Mouse (Mus musculus): ENCODE measurements around the gene Stard9.

Gene Stard9

DNA sequence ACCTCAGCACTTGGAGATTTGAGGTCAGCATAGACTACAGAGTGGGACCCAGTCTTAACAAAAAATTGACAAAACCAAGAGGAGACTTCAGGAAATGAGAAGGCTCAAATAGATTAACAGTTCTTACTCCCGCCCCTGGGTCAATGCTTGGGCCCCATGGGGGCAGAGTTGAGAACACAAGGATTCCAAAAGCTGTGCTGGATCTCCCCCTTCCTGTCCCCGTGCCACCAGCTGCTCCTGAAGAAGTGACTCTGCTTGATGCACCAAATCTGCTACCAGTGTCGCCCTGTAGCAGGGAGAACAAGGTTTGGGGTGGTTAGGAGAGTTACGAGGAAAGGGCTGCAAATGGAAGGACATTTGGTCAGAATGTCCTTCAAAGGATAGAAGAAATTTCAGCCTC, 94.7 kb downstream of the Stard9 start:
- DNase-seq (ENCODE audit: low read depth in 1 of 2, low spot score in 2 of 2), result no peak

GRCm38 (mm10) chr2:120724176-120724575, 95.3 kb downstream of the Stard9 start:
- DNase-seq (ENCODE audit: low read depth in 1 of 2, low spot score in 2 of 2), result no peak

- no peak for DNase-seq (ENCODE audit: low read depth in 1 of 2, low spot score in 2 of 2)
Measured at GRCm38 (mm10) chr2:120729775-120730585, 101.1 kb downstream of the Stard9 start.

- no peak for DNase-seq (ENCODE audit: low read depth in 1 of 2, low spot score in 2 of 2)
Measured at GRCm38 (mm10) chr2:120730639-120731166, 101.8 kb downstream of the Stard9 start.

DNA sequence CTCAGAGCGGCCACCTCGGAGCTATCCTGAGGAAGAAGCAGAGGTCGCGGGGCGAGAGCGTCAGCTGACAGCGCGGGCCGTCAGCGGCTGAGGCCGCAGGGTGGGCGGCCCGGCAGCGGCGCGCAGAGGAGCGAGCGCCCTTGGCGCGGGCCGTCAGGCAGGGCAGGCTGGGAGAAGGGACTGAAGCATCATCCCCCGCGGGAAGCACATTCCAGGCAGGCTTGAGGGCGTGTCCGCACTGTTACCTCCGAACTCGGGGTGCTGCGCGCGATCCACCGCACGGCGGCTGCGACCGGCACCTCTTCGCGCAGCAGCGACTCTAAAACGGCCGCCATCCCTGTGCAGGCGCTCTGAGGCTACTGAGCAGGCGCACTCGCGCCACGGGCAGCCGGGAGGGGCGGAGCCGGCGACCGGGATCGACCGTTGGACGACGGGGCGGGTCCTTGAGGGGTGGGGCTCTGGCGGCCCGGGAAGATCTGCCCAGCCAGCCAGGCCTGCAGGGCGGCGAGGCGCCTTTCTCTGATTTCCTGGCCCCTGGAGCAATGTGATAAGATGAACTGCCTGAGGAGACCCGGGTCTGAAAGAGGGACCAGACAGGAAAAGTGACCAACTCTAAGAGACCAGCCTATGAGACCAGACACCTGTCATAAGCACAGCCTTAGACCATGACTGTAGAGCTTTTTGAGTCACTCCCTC, 102.4 kb downstream of the Stard9 start:
- DNase-seq (ENCODE audit: low read depth in 1 of 2, low spot score in 2 of 2), result peak; percentile 63 to 82

DNA sequence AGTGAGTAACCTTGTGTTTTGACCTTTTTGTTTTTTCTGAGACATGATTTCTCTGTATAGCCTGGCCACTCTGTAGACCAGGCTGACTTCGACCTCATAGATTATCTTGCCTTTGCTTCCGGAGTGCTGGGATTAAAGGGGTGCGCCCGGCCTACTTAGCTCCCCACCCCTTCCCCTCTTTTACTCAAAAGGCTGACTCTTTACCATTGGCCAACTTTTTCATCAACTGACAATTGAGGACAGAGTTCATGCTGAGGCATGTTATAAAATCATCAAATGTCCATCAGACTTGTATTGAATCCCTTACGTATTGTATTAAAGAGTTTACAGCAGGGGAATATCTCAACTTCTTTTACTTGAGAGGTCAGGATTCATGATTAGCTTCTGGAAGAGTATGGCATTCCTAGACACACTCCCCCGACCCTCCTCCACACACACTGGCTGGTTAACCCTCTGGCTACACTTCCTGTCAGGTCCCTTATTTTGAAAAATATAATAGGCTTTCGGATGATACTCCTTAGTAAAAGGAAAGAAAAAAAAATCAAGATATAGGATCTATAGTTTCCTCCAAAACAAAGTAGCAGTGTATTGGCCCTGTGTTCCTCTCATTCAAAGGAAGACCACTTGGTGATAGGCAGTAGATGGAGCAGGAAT, 103.1 kb downstream of the Stard9 start:
- DNase-seq (ENCODE audit: low read depth in 1 of 2, low spot score in 2 of 2), result no peak

DNA sequence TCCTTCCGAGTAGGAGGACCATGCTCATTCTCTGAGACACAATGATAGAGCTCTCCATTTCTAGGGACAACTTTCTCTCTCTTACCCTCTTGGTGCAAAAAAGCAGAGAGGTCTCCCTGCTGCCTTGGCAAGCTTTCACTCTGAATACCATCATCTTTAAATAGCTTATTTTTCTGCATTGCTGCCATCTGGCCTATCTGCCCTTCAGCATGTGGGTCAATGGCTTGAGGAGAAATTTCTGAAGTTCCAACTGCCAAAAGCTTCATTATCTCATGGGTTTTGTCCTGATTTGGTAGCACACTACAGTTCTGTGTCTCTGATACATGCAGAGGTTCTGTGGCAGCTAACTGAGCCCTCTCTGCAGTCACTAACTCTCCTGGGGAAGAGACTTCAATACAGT, 116.6 kb downstream of the Stard9 start:
- no peak for DNase-seq (ENCODE audit: low read depth in 1 of 2, low spot score in 2 of 2)

- DNase-seq (ENCODE audit: low read depth in 1 of 2, low spot score in 2 of 2), result no peak
Measured at GRCm38 (mm10) chr2:120748041-120748440, 119.1 kb downstream of the Stard9 start.

- DNase-seq (ENCODE audit: low read depth in 1 of 2, low spot score in 2 of 2), result no peak
Measured at GRCm38 (mm10) chr2:120761922-120762321, 133.0 kb downstream of the Stard9 start.

DNA sequence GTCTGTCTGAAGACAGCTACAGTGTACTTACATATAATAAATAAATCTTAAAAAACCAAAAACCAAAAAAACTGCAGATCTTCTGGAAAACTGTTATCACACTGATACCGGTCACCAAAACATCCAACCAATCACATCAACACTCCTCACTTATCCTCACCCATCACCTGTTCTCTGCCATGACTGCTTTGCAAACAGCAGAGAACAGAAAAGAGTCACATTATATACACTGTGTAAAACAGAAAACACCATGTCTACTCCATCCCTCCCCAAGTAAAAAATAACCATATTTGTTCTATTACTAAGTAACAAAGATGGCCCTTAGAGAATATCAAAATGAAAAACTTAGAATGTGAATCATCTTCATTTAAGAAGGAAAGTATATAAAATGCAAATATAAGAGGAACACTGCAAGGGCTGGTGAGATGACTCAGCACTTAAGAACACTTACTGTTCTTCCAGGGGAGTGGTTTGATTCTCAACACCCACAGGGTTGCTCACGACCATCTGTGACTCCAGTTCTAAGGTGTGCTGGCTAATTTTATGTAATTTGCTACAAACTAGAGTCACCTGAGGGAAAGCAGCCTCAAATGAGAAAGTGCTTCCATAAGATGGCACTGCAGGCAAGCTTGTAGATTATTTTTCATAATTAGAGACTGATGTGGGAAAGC, 141.5 kb downstream of the Stard9 start:
- no peak for DNase-seq (ENCODE audit: low read depth in 1 of 2, low spot score in 2 of 2)

All from monocyte, adult 2 months (primary cell).